Mouse (Mus musculus): Measurements from ENCODE around the gene Park7.

DNA sequence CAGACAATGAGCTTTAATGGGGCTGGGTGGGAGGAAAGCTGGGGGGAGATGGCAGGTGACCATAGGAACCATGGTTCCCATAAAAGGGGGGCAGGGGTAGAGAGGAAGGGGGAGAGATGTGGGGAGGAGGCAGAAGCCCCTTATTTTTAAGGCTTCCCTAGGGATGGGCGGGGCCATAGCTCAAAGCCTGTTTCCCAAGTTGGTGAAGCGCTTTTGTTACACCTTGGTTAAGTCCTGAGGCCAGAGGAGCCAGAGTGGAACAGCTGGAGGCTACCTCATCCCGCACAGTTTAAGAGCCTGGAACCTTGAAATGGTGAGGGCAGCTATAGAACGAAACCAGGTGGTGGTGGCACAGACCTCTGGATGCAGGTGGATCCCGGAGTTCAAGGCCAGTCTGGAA lies 26.3 kb downstream of the Park7 start:
- TF ChIP-seq GATA1 (IDR thresholded peaks at IDR 0.05; ENCODE audit: low read length): no peak
- TF ChIP-seq TAL1 (IDR thresholded peaks at IDR 0.05; ENCODE audit: low read length): no peak
